Mouse (Mus musculus): ENCODE results near the gene Tspan33. TPM values are rescaled to one million over a fixed set of nuclear protein-coding genes. Genes with fewer than 3 reads are reported as not detected.

Tspan33 gene
- polyA plus RNA-seq (2017; shearing (Covaris generic)): 0.10 TPM

DNA sequence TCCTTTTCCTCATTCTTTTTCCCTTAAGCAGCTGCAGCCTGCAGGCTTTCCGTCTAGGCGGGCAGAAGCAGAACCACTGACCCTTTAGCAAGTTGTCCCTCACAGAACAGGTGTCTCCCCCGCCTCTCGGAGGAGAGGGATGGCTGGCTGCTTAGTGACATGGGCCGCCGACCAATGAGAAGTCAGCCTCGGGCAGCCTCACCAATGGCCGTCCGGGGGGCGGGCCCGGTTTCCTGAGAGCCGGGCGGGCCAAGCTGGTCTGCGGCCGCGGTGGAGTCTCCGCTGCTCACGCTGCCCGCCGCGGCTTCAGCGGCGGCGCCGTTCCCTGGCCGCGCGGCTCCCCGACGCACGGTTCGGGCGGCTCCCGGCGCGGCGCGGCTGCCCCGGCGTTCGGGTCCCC is at the start of gene Tspan33:
TSS of gene Tspan33 (plus strand) at position 270 of the 400 bp plus-strand sequence.

DNA sequence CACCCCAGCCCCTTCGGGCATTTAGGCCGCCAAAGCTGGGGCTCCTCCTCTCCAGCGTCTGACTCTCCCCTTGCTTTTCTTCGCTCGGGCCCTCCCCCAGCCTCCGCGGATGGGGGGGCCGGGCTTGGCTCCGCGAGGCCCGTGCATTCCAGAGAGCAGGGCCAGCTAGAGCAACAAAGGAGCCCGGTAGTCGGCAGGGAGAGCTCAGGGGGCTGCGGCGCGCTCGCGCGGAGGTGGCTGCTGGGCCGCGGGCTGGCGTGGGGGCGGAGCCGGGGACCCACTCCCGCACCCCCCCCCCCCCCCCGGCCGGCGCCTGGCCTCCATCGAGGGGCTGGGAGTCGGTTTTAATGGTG is 41.3 kb downstream of the Tspan33 start, which contains the start of gene Smo:
TSS of gene Smo (plus strand) at position 168 of the 353 bp plus-strand sequence.

Other genes with a start within 250 kb of the Tspan33 start
- gene Atp6v1f, start 226.5 kb upstream of the Tspan33 start, polyA plus RNA-seq (2017; shearing (Covaris generic)): 405 TPM
- gene Atp6v1fnb, start 222.8 kb upstream of the Tspan33 start, polyA plus RNA-seq (2017; shearing (Covaris generic)): not detected
- gene Kcp, start 186.3 kb upstream of the Tspan33 start, polyA plus RNA-seq (2017; shearing (Covaris generic)): not detected
- gene Irf5, start 167.6 kb upstream of the Tspan33 start, polyA plus RNA-seq (2017; shearing (Covaris generic)): 30.8 TPM
- 129 TPM for gene Tnpo3, start 84.3 kb upstream of the Tspan33 start, polyA plus RNA-seq (2017; shearing (Covaris generic))
- gene Smo, start 41.3 kb downstream of the Tspan33 start, polyA plus RNA-seq (2017; shearing (Covaris generic)): 0.07 TPM
- 119 TPM for gene Ahcyl2, start 73.8 kb downstream of the Tspan33 start, polyA plus RNA-seq (2017; shearing (Covaris generic))
- gene Strip2, start 222.8 kb downstream of the Tspan33 start, polyA plus RNA-seq (2017; shearing (Covaris generic)): 0.07 TPM